Mouse (Mus musculus): ENCODE results near the gene Ank2.
A peak's percentile ranks its signal among the peaks of the same experiment; 100 is the strongest.

Gene Ank2

GRCm38 (mm10) chr3:127292864-127293478 lies 206.2 kb downstream of the Ank2 start:
- no peak for DNase-seq (ENCODE audit: low spot score in 2 of 2)

GRCm38 (mm10) chr3:127282277-127282676 lies 216.9 kb downstream of the Ank2 start:
- DNase-seq (ENCODE audit: low spot score in 2 of 2), result no peak

- no peak for DNase-seq (ENCODE audit: low spot score in 2 of 2)
Observed at GRCm38 (mm10) chr3:127281390-127281789, 217.8 kb downstream of the Ank2 start.

GRCm38 (mm10) chr3:127280376-127280775 lies 218.8 kb downstream of the Ank2 start:
- DNase-seq (ENCODE audit: low spot score in 2 of 2), result no peak

GRCm38 (mm10) chr3:127275953-127276352 lies 223.2 kb downstream of the Ank2 start:
- no peak for DNase-seq (ENCODE audit: low spot score in 2 of 2)

- DNase-seq (ENCODE audit: low spot score in 2 of 2), result no peak
Observed at GRCm38 (mm10) chr3:127272801-127273200, 226.3 kb downstream of the Ank2 start.

- no peak for DNase-seq (ENCODE audit: low spot score in 2 of 2)
Observed at GRCm38 (mm10) chr3:127269616-127270015, 229.5 kb downstream of the Ank2 start.

GRCm38 (mm10) chr3:127267846-127268245 lies 231.3 kb downstream of the Ank2 start:
- DNase-seq (ENCODE audit: low spot score in 2 of 2), result no peak

- no peak for DNase-seq (ENCODE audit: low spot score in 2 of 2)
Observed at GRCm38 (mm10) chr3:127265732-127266131, 233.4 kb downstream of the Ank2 start.

GRCm38 (mm10) chr3:127265182-127265581 lies 234.0 kb downstream of the Ank2 start:
- no peak for DNase-seq (ENCODE audit: low spot score in 2 of 2)

- no peak for DNase-seq (ENCODE audit: low spot score in 2 of 2)
Observed at GRCm38 (mm10) chr3:127260786-127261166, 238.4 kb downstream of the Ank2 start.

GRCm38 (mm10) chr3:127260007-127260785 lies 239.0 kb downstream of the Ank2 start:
- DNase-seq (ENCODE audit: low spot score in 2 of 2), result no peak

- no peak for DNase-seq (ENCODE audit: low spot score in 2 of 2)
Observed at GRCm38 (mm10) chr3:127258466-127259075, 240.6 kb downstream of the Ank2 start.

- peak in 1 of 2 experiments; percentile 3 for DNase-seq (ENCODE audit: low spot score in 2 of 2)
Observed at GRCm38 (mm10) chr3:127257969-127258368, 241.2 kb downstream of the Ank2 start.

- DNase-seq (ENCODE audit: low spot score in 2 of 2), result peak; percentile 49 to 76
Observed at GRCm38 (mm10) chr3:127257279-127257925, 241.7 kb downstream of the Ank2 start.

- no peak for DNase-seq (ENCODE audit: low spot score in 2 of 2)
Observed at GRCm38 (mm10) chr3:127256681-127257080, 242.5 kb downstream of the Ank2 start.

GRCm38 (mm10) chr3:127250930-127251329 lies 248.2 kb downstream of the Ank2 start:
- no peak for DNase-seq (ENCODE audit: low spot score in 2 of 2)

GRCm38 (mm10) chr3:127248611-127249010 lies 250.5 kb downstream of the Ank2 start:
- no peak for DNase-seq (ENCODE audit: low spot score in 2 of 2)

- no peak for DNase-seq (ENCODE audit: low spot score in 2 of 2)
Observed at GRCm38 (mm10) chr3:127246989-127247708, 252.0 kb downstream of the Ank2 start.

- DNase-seq (ENCODE audit: low spot score in 2 of 2), result no peak
Observed at GRCm38 (mm10) chr3:127243928-127244642, 255.1 kb downstream of the Ank2 start.

GRCm38 (mm10) chr3:127242234-127242810 lies 256.8 kb downstream of the Ank2 start:
- no peak for DNase-seq (ENCODE audit: low spot score in 2 of 2)

All from urinary bladder, postnatal 36 days (tissue).